In genomic region chr11:101225331-101226064, GRCm38 (mm10) we compare ENCODE assay signal across 9 mouse cellular contexts. TPM values are rescaled to one million over a fixed set of nuclear protein-coding genes. Genes with fewer than 3 reads are reported as not detected.
DNase-seq lines count a peak whose midpoint lies in the region; ATAC-seq and TF ChIP-seq lines count a peak whose summit lies in the region.
"Had no signal": no experiment of that assay in that cellular context is flagged by ENCODE, and none has a peak within 500 bp of the region (broad histone marks: within the 10 kb centered on the region; RNA-seq: fewer than 3 reads in every experiment).

No protein-coding gene starts in this region.

- 15% methylated on average over 25 of the region's 25 CpGs for WGBS in heart, embryonic 13.5 days
- 18% methylated on average over 25 of the region's 25 CpGs for WGBS in hindbrain, postnatal 0 days
- WGBS in midbrain, embryonic 15.5 days = 20% methylated on average over 25 of the region's 25 CpGs

- peak overlapping the region; percentile 91 for H3K9ac ChIP-seq in heart, embryonic 13.5 days
- H3K9ac ChIP-seq in hindbrain, postnatal 0 days (replicated peaks; ENCODE audit: low read length) = peak overlapping the region; percentile 66
- H3K9ac ChIP-seq in midbrain, embryonic 15.5 days = peak overlapping the region; percentile 79

- no peaks in the 10 kb centered on the region for H3K36me3 ChIP-seq in heart, embryonic 13.5 days
- H3K36me3 ChIP-seq in hindbrain, postnatal 0 days (ENCODE audit: insufficient read depth, low read length) = no peaks in the 10 kb centered on the region
- no peaks in the 10 kb centered on the region for H3K36me3 ChIP-seq in midbrain, embryonic 15.5 days (replicated peaks)

- H3K27me3 ChIP-seq in heart, embryonic 13.5 days (replicated peaks) = peaks cover 6% of the 10 kb centered on the region; the same call in 1 of the 2 replicates
- no peaks in the 10 kb centered on the region for H3K27me3 ChIP-seq in hindbrain, postnatal 0 days (ENCODE audit: insufficient read depth, low read length)
- H3K27me3 ChIP-seq in midbrain, embryonic 15.5 days (replicated peaks) = 0 out of 2 replicates have a peak, but pooled peaks cover 2% of the 10 kb centered on the region
- H3K27me3 ChIP-seq: Patski had no signal

- H3K9me3 ChIP-seq in heart, embryonic 13.5 days = no peaks in the 10 kb centered on the region
- H3K9me3 ChIP-seq in hindbrain, postnatal 0 days (ENCODE audit: low read length) = no peaks in the 10 kb centered on the region
- H3K9me3 ChIP-seq in midbrain, embryonic 15.5 days = no peaks in the 10 kb centered on the region

- TF ChIP-seq CTCF in hindbrain, postnatal 0 days (IDR thresholded peaks at IDR 0.05; ENCODE audit: low read depth) = no peak

- peak overlapping the region; percentile 78 for H3K27ac ChIP-seq in heart, embryonic 13.5 days (replicated peaks)
- H3K27ac ChIP-seq in hindbrain, postnatal 0 days = peak overlapping the region; percentile 62; the same call in 1 of the 2 replicates
- no peak overlapping the region for H3K27ac ChIP-seq in midbrain, embryonic 15.5 days

- peak overlapping the region; percentile 83 for H3K4me3 ChIP-seq in heart, embryonic 13.5 days
- H3K4me3 ChIP-seq in hindbrain, postnatal 0 days (ENCODE audit: low read length) = peak overlapping the region; percentile 72
- H3K4me3 ChIP-seq in midbrain, embryonic 15.5 days = peak overlapping the region; percentile 74

- ATAC-seq in heart, embryonic 13.5 days (ENCODE audit: extremely low read depth, insufficient number of reproducible peaks, low FRiP score, low TSS enrichment) = no peak
- no peak for ATAC-seq in hindbrain, postnatal 0 days
- ATAC-seq in midbrain, embryonic 15.5 days (replicated peaks) = no peak

- peaks cover 31% of the 10 kb centered on the region for H3K4me1 ChIP-seq in heart, embryonic 13.5 days
- H3K4me1 ChIP-seq in hindbrain, postnatal 0 days (ENCODE audit: insufficient read depth, low read length) = no peaks in the 10 kb centered on the region
- H3K4me1 ChIP-seq in midbrain, embryonic 15.5 days = peaks cover 7% of the 10 kb centered on the region

- no peak for DNase-seq in heart, adult 9 months (ENCODE audit: low spot score in 2 of 2)
- DNase-seq in c-Kit-negative CD71-positive TER-119-positive erythroid progenitor cells, embryonic 14.5 days (ENCODE audit: low read depth, low spot score) = peak; percentile 17
- DNase-seq in hindbrain, postnatal 0 days (ENCODE audit: low spot score) = no peak
- DNase-seq in gastrocnemius, adult 18-20 months (ENCODE audit: low spot score) = no peak
- DNase-seq in layer of hippocampus, adult 8-10 months (ENCODE audit: low spot score in 2 of 2) = no peak
- DNase-seq in spleen, adult 18-20 months = no peak

- H3K4me2 ChIP-seq in heart, embryonic 13.5 days = peak overlapping the region; percentile 80
- H3K4me2 ChIP-seq in hindbrain, postnatal 0 days (ENCODE audit: low read depth, low read length) = peak overlapping the region; percentile 72
- H3K4me2 ChIP-seq in midbrain, embryonic 15.5 days = peak overlapping the region; percentile 86

RNA-seq across cellular contexts. Expression of gene Ezh1, which starts 0.8 kb away (rescaled TPM):
- 11.6 and 11.7 TPM in 2 replicates for polyA plus RNA-seq in heart, embryonic 13.5 days (2015; fragmentation: Nextera tagmentation; extraction: Ambion mirVana)
- total RNA-seq in hindbrain, postnatal 0 days (2014; rRNA removed) = 26.7 and 27.6 TPM in 2 replicates
- polyA plus RNA-seq in hindbrain, postnatal 0 days (2015; fragmentation: Nextera tagmentation; extraction: Ambion mirVana) = 20.1 and 22.2 TPM in 2 replicates
- 27.4 and 30.7 TPM in 2 replicates for polyA plus RNA-seq in midbrain, embryonic 15.5 days (2015; fragmentation: Nextera tagmentation; extraction: Ambion mirVana)
- 10 to 100 TPM; 25.3 to 26.3 TPM for total RNA-seq in gastrocnemius, adult 18-20 months (2021)
- total RNA-seq in layer of hippocampus, adult 8-10 months (2022) = 10 to 100 TPM; 63.5 to 88.1 (median 77.5) TPM

RNA-seq across cellular contexts. Expression of gene Ramp2, which starts 20.3 kb away (rescaled TPM):
- polyA plus RNA-seq in heart, embryonic 13.5 days (2015; fragmentation: Nextera tagmentation; extraction: Ambion mirVana) = 210 and 234 TPM in 2 replicates
- 66.1 and 72.7 TPM in 2 replicates for total RNA-seq in hindbrain, postnatal 0 days (2014; rRNA removed)
- polyA plus RNA-seq in hindbrain, postnatal 0 days (2015; fragmentation: Nextera tagmentation; extraction: Ambion mirVana) = 108 and 111 TPM in 2 replicates
- 86.5 and 103 TPM in 2 replicates for polyA plus RNA-seq in midbrain, embryonic 15.5 days (2015; fragmentation: Nextera tagmentation; extraction: Ambion mirVana)
- total RNA-seq in gastrocnemius, adult 18-20 months (2021) = 10 to 100 TPM; 30.1 to 31.0 TPM
- total RNA-seq in layer of hippocampus, adult 8-10 months (2022) = 10 to 100 TPM; 54.2 to 66.0 (median 64.6) TPM

RNA-seq across cellular contexts. Expression of gene Vps25, which starts 28.0 kb away (rescaled TPM):
- 98.8 and 111 TPM in 2 replicates for polyA plus RNA-seq in heart, embryonic 13.5 days (2015; fragmentation: Nextera tagmentation; extraction: Ambion mirVana)
- total RNA-seq in hindbrain, postnatal 0 days (2014; rRNA removed) = 66.1 and 82.1 TPM in 2 replicates
- 134 and 137 TPM in 2 replicates for polyA plus RNA-seq in hindbrain, postnatal 0 days (2015; fragmentation: Nextera tagmentation; extraction: Ambion mirVana)
- 123 and 124 TPM in 2 replicates for polyA plus RNA-seq in midbrain, embryonic 15.5 days (2015; fragmentation: Nextera tagmentation; extraction: Ambion mirVana)
- 10 to 100 TPM; 46.1 to 46.8 TPM for total RNA-seq in gastrocnemius, adult 18-20 months (2021)
- 10 to 100 TPM; 59.1 to 76.6 (median 65.5) TPM for total RNA-seq in layer of hippocampus, adult 8-10 months (2022)

RNA-seq across cellular contexts. Expression of gene Wnk4, which starts 34.9 kb away (rescaled TPM):
- 7.6 and 8.0 TPM in 2 replicates for polyA plus RNA-seq in heart, embryonic 13.5 days (2015; fragmentation: Nextera tagmentation; extraction: Ambion mirVana)
- total RNA-seq in hindbrain, postnatal 0 days (2014; rRNA removed) = 1.5 and 2.5 TPM in 2 replicates
- 6.5 and 8.0 TPM in 2 replicates for polyA plus RNA-seq in hindbrain, postnatal 0 days (2015; fragmentation: Nextera tagmentation; extraction: Ambion mirVana)
- 7.7 and 10.7 TPM in 2 replicates for polyA plus RNA-seq in midbrain, embryonic 15.5 days (2015; fragmentation: Nextera tagmentation; extraction: Ambion mirVana)
- total RNA-seq in gastrocnemius, adult 18-20 months (2021) = under 1 TPM; 0.23 to 0.26 TPM
- 10 to 100 TPM in 3 of 4 experiments, 1 to 10 TPM in 1; 9.0 to 11.6 (median 10.9) TPM for total RNA-seq in layer of hippocampus, adult 8-10 months (2022)

RNA-seq across cellular contexts. Expression of gene Ccr10, which starts 50.3 kb away (rescaled TPM):
- 0.19 and 0.33 TPM in 2 replicates for polyA plus RNA-seq in heart, embryonic 13.5 days (2015; fragmentation: Nextera tagmentation; extraction: Ambion mirVana)
- total RNA-seq in hindbrain, postnatal 0 days (2014; rRNA removed) = 0.16 and 0.43 TPM in 2 replicates
- 0.88 and 1.0 TPM in 2 replicates for polyA plus RNA-seq in hindbrain, postnatal 0 days (2015; fragmentation: Nextera tagmentation; extraction: Ambion mirVana)
- polyA plus RNA-seq in midbrain, embryonic 15.5 days (2015; fragmentation: Nextera tagmentation; extraction: Ambion mirVana) = 0.31 and 0.36 TPM in 2 replicates
- total RNA-seq in gastrocnemius, adult 18-20 months (2021) = not detected
- total RNA-seq in layer of hippocampus, adult 8-10 months (2022) = under 1 TPM; 0.31 to 0.50 (median 0.35) TPM
